Mouse (Mus musculus) megakaryocyte-erythroid progenitor cell, adult 5-6 weeks (primary cell): Measurements from ENCODE around the gene Fam69a. TPM values are rescaled to one million over a fixed set of nuclear protein-coding genes. Genes with fewer than 3 reads are reported as not detected.

Source experiments
- ATAC-seq: replicated peaks from 2 replicates; pipeline ENCODE4 v1.8.0; 2016; ENCODE audit warnings: mild to moderate bottlenecking, inconsistent platforms; ENCODE audit not compliant: severe bottlenecking, poor library complexity, low FRiP score, low TSS enrichment
- total RNA-seq, 2 experiments: library from RNA; stranded (forward) in 1 of 2; stranded (reverse) in 1 of 2; fragments of 200-1000, 215-1000 nt in 1 of 2; fragments of >200 nt in 1 of 2; fragmentation: Nextera tagmentation in 1 of 2; gene quantifications; 2 replicates each; pipeline ENCODE4 v1.2.3; 2014 to 2017

The Fam69a gene
- total RNA-seq, 2 experiments from 2014 or later = 19.2 to 29.1 TPM

DNA sequence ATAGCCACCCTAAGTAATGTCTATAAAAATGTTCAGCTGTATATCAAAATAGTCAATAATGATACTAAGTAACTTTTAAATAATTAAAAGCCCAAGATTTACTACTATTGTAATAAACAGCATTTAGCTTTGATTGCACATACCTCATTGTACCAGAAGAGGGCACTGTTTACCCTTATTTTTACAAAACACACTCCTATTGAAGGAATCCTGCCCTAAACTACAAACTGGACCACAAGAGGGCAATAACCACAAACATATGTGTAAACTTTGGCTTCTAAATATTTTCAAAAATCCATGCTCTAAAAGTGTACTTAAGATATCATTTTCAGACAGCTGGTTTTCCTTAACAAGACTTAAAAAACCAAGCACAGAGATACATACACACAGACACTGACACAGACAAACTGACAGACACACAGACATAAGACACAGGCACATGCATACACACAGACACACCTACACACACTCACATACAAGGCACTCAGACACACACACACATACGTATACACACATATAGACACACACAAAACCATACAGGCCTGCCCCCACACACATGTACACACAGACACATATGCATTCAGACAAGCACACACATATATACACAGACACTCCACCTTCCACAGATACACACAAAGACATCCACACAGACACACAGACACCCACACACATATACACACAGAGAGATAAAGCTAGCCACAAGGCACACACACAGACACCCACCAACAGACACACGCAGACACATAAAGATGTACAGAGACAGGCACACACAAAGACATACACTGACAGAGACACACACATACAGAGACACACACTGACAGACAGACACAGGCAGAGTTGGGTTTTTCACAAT is 65.3 kb downstream of the Fam69a start:
- ATAC-seq = peak; percentile 74

DNA sequence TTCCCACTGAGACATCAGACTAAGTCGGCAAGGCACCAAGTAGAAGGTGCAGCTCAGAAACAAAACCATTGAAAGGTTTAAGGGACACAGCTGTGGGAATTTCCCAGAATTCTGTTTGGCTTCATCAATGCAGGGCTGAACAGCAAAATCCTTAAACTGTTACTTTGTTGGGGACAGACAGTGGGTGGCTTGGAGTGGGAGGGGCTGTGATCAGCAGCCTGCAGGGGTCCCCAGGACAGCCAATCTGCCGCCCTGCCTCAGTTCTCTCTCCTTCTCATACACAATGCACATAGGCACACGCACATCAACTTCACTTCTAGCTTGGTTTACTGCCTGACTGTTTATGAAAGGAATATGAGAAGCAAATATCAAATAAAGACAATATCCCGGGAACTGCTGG is 71.6 kb downstream of the Fam69a start:
- no peak for ATAC-seq

DNA sequence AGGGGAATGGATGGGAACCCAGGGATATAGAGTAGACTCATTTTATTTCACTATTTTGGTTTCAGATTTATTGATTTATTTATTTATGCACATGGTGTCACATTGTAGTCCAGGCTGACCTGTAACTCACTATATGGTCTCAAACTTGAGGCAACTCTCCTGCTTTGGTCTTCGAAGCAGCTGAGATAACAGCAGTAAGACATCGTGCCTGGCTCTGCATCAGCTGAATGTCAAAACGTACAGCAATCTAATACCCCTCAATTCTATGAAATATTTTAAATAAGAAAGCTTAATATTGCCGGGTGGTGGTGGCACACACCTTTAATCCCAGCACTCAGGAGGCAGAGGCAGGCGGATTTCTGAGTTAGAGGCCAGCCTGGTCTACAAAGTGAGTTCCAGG is 75.9 kb downstream of the Fam69a start:
- ATAC-seq = no peak

DNA sequence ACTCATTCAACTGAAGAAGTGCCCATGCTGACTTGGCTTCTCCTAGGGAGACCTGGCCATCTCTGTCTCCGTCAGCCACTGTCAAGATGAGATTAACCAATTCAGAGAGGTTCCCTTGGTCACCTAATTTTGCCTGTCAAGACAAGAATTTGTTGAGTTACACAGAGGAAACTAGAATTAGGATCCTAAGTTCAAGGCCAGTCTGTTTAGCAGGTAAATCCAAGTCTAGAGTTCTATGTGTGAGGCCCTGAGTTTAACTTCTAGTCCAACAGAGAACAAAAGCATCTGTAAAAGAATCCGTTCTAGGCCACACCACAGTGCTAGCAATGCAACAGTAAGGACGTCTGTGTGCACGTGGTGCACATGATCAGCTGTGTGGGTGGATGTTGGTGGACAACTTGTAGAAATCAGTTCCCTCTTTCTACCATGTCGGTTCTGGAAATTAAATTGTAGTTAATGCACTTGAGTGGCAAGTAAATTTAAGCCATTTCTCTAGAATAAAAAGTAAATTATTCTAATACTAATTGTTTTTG is 76.7 kb downstream of the Fam69a start:
- ATAC-seq = no peak; the same call in 1 of the 2 replicates

DNA sequence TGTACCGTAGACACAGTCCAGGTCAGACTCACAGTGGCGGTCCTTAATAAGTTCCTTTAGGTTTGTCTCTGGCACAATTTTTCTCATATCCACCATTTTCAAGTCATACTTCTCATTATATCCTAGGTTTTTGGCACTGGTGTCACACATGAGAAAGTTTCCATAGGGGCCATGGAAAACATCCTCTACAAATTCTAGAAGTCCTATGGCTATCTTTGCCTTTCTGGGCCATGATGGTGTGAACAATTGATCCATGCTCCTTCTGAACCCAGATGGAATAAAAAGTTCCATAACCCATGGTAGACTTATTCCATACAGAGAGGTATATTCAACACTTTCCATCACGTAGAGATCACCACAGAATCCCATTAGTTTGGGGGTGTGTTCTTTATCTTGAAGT is 77.2 kb downstream of the Fam69a start:
- ATAC-seq = no peak

DNA sequence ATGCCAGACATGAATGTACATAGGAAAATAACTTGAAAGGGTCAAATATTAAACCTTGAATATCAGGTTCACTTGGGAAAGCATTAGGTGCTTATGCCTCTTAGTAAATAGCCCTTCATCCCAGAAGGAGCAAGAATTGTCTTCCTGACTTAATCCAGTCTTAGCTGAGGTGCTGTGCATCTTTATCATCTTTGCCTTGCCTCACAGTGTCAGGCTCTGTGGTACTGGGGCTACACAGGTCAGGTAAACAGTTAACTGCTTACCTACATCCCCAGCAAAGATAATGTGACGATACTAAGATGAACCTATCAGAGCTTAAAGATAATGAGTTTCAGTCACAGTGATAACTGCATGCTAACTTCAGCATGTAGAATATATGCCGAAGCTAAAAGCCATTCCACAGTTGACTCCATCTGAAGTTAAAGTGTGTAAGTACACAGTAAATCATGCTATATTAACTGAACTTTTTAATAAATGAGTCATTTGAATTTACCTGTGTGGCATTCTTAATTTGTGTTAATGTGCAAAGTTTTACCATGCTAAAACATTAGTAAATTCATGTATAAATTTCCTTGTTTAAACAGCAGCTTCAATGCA is 78.3 kb downstream of the Fam69a start:
- ATAC-seq = no peak

DNA sequence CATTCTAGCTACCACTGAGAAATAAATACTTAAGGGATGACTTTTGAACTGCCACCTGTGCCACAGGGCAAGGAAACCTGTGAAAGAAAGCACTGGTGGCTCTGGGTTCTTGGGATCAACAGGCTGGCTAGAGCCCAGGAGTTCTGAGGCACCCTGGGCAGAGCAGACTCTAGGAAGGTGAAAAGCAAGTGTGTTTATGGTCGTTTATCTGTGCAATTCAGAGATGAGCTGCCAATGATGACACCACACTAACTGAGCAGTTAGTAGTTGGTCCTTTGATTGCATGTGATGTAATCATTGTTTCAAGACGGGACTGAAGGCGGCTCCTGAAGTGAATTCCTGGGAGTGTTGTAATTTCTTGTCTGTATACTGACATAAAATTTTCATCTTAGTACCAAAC is 82.6 kb downstream of the Fam69a start:
- ATAC-seq = no peak

DNA sequence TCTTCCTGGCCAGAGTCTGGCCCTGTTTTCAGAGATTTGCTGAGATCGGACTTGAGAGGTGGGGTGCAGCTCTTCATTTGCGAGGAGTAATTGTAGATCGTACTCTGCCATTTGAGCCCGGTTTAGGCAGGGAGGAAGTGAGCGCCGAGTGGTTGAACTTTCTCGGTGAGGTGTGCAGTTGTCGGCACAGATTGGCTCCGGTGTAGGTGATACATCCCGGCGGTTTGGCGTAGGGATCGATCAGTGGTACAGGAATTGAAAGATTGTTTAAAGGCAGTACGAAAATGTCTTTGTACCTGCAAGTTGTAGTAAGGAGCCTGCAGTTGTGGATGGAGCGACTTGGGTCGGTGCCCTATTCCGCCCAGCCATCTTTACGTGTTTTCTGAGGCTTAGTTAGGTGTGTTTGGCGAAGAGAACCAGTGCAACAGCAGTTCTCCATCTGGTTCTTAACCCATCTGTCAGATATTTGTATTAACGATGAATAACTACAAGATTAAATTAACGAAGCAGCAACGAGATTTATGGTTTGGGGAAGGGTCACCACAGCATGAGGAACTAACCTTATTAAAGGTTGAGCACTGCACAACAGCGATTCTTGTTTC is 85.8 kb downstream of the Fam69a start:
- ATAC-seq = peak; percentile 40

DNA sequence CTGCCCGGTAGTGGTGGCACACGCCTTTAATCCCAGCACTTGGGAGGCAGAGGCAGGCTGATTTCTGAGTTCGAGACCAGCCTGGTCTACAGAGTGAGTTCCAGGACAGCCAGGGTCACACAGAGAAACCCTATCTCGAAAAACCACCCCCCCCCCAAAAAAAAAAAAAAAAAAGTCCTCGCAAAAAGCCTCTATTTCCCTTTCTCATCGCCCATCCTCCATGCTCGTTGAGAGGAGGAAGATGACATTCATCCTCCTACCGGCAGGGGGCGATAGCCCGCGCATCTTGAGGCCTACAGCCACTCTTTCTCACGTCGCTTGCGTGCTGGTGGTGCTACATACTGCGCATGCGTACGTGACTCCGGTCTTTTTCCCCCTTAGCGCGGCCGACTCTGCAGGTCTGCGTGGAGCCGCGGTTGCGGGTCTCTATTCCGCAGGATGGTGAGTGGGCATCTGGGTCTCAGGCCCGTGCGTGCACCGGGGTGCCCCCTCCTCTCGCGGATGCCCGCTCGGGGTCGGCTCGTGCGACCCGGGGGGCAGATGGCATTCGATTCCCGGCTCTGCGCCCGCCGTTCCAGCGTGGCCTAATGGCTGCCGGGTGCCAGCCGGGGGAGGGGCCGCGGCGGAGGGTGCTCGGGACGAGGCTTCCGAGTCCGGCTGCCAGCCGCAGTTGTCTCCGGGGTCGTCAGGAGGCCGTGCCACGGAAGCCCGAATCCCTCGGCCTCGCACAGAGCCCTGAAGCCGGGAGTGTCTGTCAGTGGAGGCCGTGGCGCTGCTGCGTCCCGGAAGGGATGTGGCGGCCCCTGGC is 86.5 kb downstream of the Fam69a start, which contains the start of gene Rpl5:
Gene Rpl5, plus strand, starts transcription at position 297 of the 808 bp plus-strand sequence.
- peak; percentile 92 for ATAC-seq

DNA sequence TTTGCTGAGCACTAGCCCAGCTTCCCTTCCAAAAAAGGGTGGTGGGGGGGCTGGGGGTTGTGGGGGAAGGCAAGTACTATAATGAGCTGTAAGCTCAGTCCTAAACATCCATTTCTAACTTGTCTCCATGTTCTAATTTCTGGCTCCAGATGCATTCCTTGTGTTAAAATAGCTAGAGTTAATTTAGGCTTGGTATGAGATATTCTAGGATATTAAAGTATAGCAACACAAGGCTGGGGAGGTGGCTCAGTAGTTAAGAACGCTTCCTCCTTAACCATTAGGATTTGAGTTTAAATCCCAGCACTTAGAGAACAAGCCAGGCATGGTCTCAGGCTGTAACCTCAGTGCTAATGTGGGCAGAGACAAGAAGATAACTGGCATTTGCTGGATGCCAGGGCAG is 90.6 kb downstream of the Fam69a start:
- ATAC-seq = no peak

DNA sequence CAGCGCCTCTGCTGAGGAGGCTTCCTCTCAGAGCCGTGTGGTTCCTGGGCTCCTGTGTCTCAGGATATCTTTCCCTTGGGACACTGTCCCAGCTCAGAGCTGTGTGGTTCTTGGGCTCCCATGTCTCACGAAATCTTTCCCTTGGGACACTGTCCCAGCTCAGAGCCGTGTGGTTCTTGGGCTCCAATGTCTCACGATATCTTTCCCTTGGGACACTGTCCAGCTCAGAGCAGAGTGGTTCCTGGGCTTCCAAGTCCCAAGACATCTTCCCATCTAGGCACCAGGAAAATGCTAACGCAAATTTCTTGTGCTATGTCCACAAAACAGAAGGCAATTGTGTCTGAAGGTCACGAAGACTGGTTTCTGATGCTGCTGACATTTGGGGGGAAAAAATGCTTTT is 92.2 kb downstream of the Fam69a start:
- ATAC-seq = no peak

DNA sequence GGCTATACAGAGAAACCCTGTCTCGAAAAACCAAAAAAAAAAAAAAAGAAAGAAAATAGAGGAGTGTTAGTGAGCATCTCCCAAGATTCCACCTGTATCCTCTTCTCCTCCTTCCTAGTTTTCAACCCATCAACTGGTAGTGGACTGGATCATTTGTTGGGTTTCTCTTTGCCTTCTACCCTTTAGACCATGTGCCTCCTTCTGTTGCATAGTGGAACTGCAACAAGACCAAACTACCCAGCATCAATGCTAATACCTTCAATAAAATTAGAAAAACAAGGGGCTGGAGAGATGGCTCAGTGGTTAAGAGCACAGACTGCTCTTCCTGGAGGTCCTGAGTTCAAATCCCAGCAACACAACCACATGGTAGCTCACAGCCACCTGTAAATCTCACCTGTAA is 95.4 kb downstream of the Fam69a start:
- ATAC-seq = 0 out of 2 replicates have a peak, but pooled peaks have one; percentile 67

DNA sequence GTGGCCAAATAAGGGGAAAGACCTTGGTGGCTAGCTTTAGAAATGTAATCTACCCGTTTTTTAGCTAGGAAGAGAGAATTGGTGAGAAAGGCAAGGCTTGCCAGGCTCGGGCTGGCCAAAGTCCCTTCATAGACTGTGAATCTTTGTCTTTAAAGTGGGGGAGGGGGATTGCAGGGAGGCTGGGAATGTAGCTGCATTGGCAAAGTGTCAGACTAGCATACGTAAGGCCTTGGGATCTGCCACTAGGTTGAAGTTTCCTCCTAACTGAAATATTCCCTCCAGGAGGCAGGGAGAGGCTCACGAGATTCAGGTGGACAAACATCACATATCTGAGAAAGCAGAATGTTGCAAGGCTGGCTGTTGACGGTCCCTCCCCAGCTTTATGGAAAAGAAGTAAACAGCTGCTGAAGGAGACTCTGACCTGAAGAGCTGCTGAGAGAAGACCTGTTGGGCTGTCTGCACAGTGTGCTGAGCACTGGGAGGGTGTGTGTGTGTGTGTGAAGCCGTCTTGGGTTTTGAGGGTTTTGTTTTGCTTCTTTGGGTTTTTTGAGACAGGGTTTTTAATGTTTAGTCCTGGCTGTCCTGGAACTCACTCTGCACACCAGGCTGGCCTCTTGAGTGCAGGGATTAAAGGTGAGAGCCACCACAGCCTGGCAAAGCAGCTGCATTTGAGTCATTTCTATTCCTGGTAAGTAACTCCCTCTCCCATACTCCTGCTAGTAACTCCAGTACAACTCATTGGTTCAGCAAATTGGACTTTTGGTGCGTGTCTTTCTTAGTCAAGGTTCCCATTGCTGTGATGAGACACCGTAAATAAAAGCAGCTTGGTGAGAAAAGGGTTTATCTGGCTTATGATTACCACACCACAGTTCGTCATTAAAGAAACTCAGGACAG is 96.6 kb downstream of the Fam69a start:
- no peak for ATAC-seq

DNA sequence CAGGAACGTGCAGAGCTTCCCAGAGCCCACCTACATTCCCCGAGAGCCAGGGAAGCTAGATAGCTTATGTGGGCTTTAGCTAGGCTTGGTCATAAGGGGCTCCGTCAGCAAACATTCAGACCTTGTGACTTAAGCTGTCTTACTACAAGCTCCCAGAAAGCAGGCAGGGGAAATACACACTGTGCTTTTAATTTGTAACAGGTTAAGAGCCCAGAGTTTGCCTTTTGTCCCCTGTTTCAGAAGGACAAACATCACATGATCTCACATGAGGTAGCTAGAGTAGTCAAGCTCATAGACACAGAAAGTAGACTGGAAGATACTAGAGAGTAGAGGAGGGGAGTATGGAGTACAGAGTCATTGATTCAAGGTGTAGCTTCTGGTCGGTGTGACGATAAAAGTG is 106.2 kb downstream of the Fam69a start:
- ATAC-seq = no peak

DNA sequence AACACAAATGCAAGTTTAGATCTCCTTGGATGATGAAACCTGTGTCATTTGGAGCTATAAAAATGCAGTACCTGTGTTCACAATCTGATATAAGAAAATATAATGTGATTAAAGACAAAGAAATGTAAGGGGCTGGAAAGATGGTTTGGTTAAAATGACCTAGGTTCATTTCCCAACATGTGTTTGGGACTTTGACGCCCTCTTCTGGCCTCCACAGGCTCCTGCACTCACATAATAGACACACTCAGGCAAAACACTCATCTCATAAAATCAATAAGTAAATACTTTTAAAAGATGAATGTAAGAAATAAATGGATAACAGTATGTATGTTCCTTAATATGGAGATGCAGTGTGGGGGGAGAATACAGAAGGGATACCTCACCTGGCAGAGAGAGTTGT is 109.8 kb downstream of the Fam69a start:
- no peak for ATAC-seq

DNA sequence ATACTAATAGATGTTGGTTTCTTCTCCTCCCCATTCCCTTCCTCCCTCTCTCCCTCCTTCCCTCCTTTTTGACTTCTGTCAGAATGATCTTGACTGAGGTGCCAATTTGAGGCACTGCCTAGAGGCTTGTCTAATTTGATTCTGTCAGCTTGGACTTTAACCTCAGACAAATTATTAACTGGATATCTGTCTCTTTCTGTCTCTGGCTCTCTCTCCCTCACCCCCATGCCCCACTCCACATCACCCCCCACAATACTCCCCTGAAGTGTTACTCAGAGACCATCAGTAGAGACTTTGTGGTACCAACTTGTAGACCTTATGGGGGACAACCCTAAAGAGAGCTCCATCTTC is 111.6 kb downstream of the Fam69a start:
- ATAC-seq = no peak

DNA sequence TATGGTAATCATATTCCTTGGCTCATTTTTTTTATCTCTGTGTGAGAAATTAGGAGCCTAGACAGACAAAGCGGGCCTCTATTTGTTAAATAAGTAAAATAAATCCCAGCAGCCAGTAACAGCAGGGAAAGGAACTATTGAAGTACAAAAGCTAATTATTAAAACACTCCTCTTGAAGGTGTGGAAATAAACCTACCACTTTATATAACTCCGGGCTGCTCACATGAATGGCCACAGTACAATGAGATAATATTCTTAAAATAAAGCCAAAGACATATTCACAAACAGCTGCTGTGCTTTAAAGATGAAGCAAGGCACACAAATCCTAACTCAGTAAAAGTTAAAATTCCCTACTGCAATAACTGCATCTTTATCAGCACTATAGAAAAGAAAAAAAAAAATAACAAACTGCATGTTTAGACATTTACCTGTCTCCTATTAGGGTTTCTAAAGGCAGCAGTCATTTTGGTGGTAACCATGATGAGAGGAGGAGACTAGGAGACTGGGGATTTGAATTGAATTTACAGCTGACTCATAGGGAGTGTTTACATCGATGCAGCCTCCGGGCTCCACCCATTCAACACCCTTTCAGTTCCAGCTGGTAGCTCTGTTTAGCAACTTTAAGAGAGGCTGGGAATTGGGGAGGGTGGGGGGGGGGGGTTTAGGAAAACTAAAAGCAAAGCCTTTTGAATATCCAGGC is 112.2 kb downstream of the Fam69a start, which contains the start of gene Evi5:
Gene Evi5, minus strand, starts transcription at position 547 of the 700 bp plus-strand sequence.
- peak; percentile 75 for ATAC-seq

DNA sequence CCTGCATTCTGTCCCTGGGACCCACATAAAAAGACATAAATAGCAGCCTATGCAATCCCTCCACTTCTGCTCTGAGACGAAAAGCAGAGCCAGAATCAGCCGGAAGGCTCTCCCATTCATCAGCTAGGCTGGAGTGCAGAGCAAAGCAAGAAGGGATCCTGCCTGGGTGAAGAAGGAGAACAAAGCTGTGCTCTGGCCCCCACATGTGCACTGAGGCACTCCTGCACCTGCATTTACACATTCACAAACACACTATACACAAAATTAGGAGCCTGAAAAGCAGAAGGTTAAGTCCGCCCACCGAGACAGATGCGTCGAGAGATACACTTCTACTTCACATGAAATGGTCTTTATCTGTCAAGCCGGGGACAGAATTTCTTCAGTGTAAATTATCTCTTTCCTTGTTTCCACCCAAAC is 113.0 kb downstream of the Fam69a start:
- peak; percentile 84 for ATAC-seq
